27 mouse cellular contexts compared by ENCODE assay signal in the genomic region with DNA sequence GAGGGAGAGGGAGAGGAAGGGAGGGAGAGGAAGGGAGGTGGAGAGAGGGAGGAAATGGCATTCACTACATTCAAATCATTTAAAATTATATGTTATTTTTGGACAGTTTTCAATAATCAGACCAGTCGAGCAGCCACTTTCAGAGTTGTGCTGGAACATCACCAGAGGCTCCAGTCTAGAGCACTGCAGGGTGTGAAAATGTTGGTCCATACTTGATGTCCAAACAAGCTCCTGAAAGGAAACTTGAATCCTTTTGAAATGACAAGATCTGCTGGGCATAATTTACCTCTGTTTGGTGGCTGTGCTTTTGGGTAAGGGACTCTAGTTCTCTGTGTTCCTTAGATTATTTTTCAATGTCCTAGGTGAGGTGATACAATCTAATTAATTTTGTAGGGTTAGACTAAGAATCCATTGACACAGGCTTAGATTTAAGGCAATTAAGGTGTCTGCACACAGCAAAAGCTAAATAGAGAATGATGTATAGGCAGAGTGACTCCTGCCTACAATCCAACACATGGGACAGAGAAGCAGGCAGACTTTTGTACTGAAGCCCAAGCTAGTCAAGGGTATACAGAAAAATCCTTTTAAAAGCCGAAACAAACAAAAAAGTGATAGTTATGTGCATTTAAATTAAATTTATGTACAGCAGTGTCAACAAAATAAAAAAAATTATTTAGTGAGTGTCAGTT.
DNase-seq lines count a peak whose midpoint lies in the region; ATAC-seq and TF ChIP-seq lines count a peak whose summit lies in the region.
"Had no signal": no experiment of that assay in that cellular context is flagged by ENCODE, and none has a peak within 500 bp of the region (broad histone marks: within the 10 kb centered on the region; RNA-seq: fewer than 3 reads in every experiment).

No protein-coding gene starts in this region.

- no peak overlapping the region for H3K9ac ChIP-seq in kidney, embryonic 15.5 days
- no peak overlapping the region for H3K9ac ChIP-seq in lung, embryonic 14.5 days
- H3K9ac ChIP-seq in midbrain, embryonic 11.5 days (ENCODE audit: low read length) = no peak overlapping the region
- no peak overlapping the region for H3K9ac ChIP-seq in midbrain, postnatal 0 days (replicated peaks; ENCODE audit: low read length, poor library complexity, severe bottlenecking)
- H3K9ac ChIP-seq: embryonic facial prominence, embryonic 15.5 days; forebrain, embryonic 12.5 days; forebrain, embryonic 15.5 days; heart, embryonic 12.5 days; heart, embryonic 15.5 days; hindbrain, embryonic 13.5 days had no signal

- no peak overlapping the region for H3K4me2 ChIP-seq in kidney, embryonic 15.5 days
- H3K4me2 ChIP-seq in lung, embryonic 14.5 days = no peak overlapping the region
- no peak overlapping the region for H3K4me2 ChIP-seq in midbrain, embryonic 11.5 days
- H3K4me2 ChIP-seq in midbrain, postnatal 0 days (ENCODE audit: low read depth, low read length, poor library complexity, severe bottlenecking) = no peak overlapping the region
- H3K4me2 ChIP-seq: embryonic facial prominence, embryonic 15.5 days; forebrain, embryonic 12.5 days; forebrain, embryonic 15.5 days; heart, embryonic 12.5 days; heart, embryonic 15.5 days; hindbrain, embryonic 13.5 days had no signal

- H3K4me3 ChIP-seq in kidney, embryonic 15.5 days (replicated peaks) = no peak overlapping the region
- no peak overlapping the region for H3K4me3 ChIP-seq in lung, embryonic 14.5 days (ENCODE audit: low read depth, low read length)
- H3K4me3 ChIP-seq in midbrain, embryonic 11.5 days (ENCODE audit: low read depth, low read length) = no peak overlapping the region
- no peak overlapping the region for H3K4me3 ChIP-seq in midbrain, postnatal 0 days (ENCODE audit: low read depth, low read length)
- H3K4me3 ChIP-seq: embryonic facial prominence, embryonic 15.5 days; erythroblast, embryonic 14.5 days; forebrain, embryonic 12.5 days; forebrain, embryonic 15.5 days; heart, embryonic 12.5 days; heart, embryonic 15.5 days; hindbrain, embryonic 10.5 days; hindbrain, embryonic 13.5 days had no signal

- H3K36me3 ChIP-seq in kidney, embryonic 15.5 days = no peaks in the 10 kb centered on the region
- H3K36me3 ChIP-seq in lung, embryonic 14.5 days (ENCODE audit: insufficient read depth) = no peaks in the 10 kb centered on the region
- H3K36me3 ChIP-seq in midbrain, embryonic 11.5 days (ENCODE audit: control insufficient read depth, insufficient read depth, low read length) = no peaks in the 10 kb centered on the region
- H3K36me3 ChIP-seq in midbrain, postnatal 0 days (ENCODE audit: insufficient read depth, low read length) = no peaks in the 10 kb centered on the region
- H3K36me3 ChIP-seq: embryonic facial prominence, embryonic 15.5 days; forebrain, embryonic 12.5 days; forebrain, embryonic 15.5 days; heart, embryonic 12.5 days; heart, embryonic 15.5 days; hindbrain, embryonic 10.5 days; hindbrain, embryonic 13.5 days had no signal

- no peak for TF ChIP-seq CTCF in lung, embryonic 14.5 days (IDR thresholded peaks at IDR 0.05; ENCODE audit: low read depth)
- no peak for TF ChIP-seq CTCF in midbrain, postnatal 0 days (IDR thresholded peaks at IDR 0.05)

- no peaks in the 10 kb centered on the region for H3K27me3 ChIP-seq in kidney, embryonic 15.5 days
- no peaks in the 10 kb centered on the region for H3K27me3 ChIP-seq in lung, embryonic 14.5 days (ENCODE audit: insufficient read depth, low read length)
- H3K27me3 ChIP-seq in midbrain, embryonic 11.5 days (ENCODE audit: control insufficient read depth, insufficient read depth, low read length) = no peaks in the 10 kb centered on the region
- no peaks in the 10 kb centered on the region for H3K27me3 ChIP-seq in midbrain, postnatal 0 days (ENCODE audit: insufficient read depth, low read length)
- H3K27me3 ChIP-seq: embryonic facial prominence, embryonic 15.5 days; forebrain, embryonic 12.5 days; forebrain, embryonic 15.5 days; heart, embryonic 12.5 days; heart, embryonic 15.5 days; hindbrain, embryonic 13.5 days had no signal

- no peaks in the 10 kb centered on the region for H3K4me1 ChIP-seq in kidney, embryonic 15.5 days
- no peaks in the 10 kb centered on the region for H3K4me1 ChIP-seq in lung, embryonic 14.5 days (ENCODE audit: insufficient read depth)
- H3K4me1 ChIP-seq in midbrain, embryonic 11.5 days (ENCODE audit: control insufficient read depth, insufficient read depth, low read length) = no peaks in the 10 kb centered on the region
- no peaks in the 10 kb centered on the region for H3K4me1 ChIP-seq in midbrain, postnatal 0 days (ENCODE audit: insufficient read depth, low read length)
- H3K4me1 ChIP-seq: embryonic facial prominence, embryonic 15.5 days; forebrain, embryonic 12.5 days; forebrain, embryonic 15.5 days; heart, embryonic 12.5 days; heart, embryonic 15.5 days; hindbrain, embryonic 10.5 days; hindbrain, embryonic 13.5 days had no signal

- H3K27ac ChIP-seq in kidney, embryonic 15.5 days = no peak overlapping the region
- H3K27ac ChIP-seq in lung, embryonic 14.5 days (ENCODE audit: low read depth) = no peak overlapping the region
- no peak overlapping the region for H3K27ac ChIP-seq in midbrain, embryonic 11.5 days (ENCODE audit: low read depth, low read length)
- H3K27ac ChIP-seq in midbrain, postnatal 0 days (ENCODE audit: low read depth, low read length) = no peak overlapping the region
- H3K27ac ChIP-seq: embryonic facial prominence, embryonic 15.5 days; forebrain, embryonic 12.5 days; forebrain, embryonic 15.5 days; heart, embryonic 15.5 days; hindbrain, embryonic 10.5 days; hindbrain, embryonic 13.5 days had no signal

- no peak for DNase-seq in kidney, postnatal 14 days
- peak; percentile 12 for DNase-seq in lung, embryonic 14.5 days
- no peak for DNase-seq in lung, postnatal 36 days
- DNase-seq in midbrain, embryonic 11.5 days (ENCODE audit: low spot score, missing footprints) = peak; percentile 64
- no peak for DNase-seq in midbrain, postnatal 0 days (ENCODE audit: low spot score)
- DNase-seq: adrenal gland, adult 2 months; adrenal gland, postnatal 14 days; cerebellum, adult 11 months; cerebellum, adult 8-10 months; cerebellum, postnatal 10 days; cerebellum, postnatal 36 days; embryo, embryonic 11 days; gastrocnemius, postnatal 25 days; heart, adult 18-20 months; heart, postnatal 10 days; heart, postnatal 36 days had no signal

- peak; percentile 73 for ATAC-seq in kidney, embryonic 15.5 days (replicated peaks; ENCODE audit: low FRiP score)
- no peak for ATAC-seq in lung, embryonic 14.5 days (ENCODE audit: insufficient read depth)
- ATAC-seq in midbrain, embryonic 11.5 days (ENCODE audit: low FRiP score) = no peak
- no peak for ATAC-seq in midbrain, postnatal 0 days (ENCODE audit: low FRiP score)
- ATAC-seq: CD4-positive, CD25-positive, alpha-beta regulatory T cell, adult 4 months; forebrain, embryonic 15.5 days; hindbrain, embryonic 16.5 days had no signal

- no peaks in the 10 kb centered on the region for H3K9me3 ChIP-seq in kidney, embryonic 15.5 days (replicated peaks)
- no peaks in the 10 kb centered on the region for H3K9me3 ChIP-seq in lung, embryonic 14.5 days (ENCODE audit: low read depth, low read length)
- no peaks in the 10 kb centered on the region for H3K9me3 ChIP-seq in midbrain, embryonic 11.5 days (ENCODE audit: control insufficient read depth, low read length)
- no peaks in the 10 kb centered on the region for H3K9me3 ChIP-seq in midbrain, postnatal 0 days (ENCODE audit: low read length)
- H3K9me3 ChIP-seq: embryonic facial prominence, embryonic 15.5 days; forebrain, embryonic 12.5 days; forebrain, embryonic 15.5 days; heart, embryonic 12.5 days; heart, embryonic 15.5 days; hindbrain, embryonic 10.5 days; hindbrain, embryonic 13.5 days had no signal

- 39% methylated on average over 2 of the region's 2 CpGs for WGBS in kidney, embryonic 15.5 days
- 46% methylated on average over 2 of the region's 2 CpGs for WGBS in lung, embryonic 14.5 days
- 67% methylated on average over 2 of the region's 2 CpGs for WGBS in midbrain, embryonic 11.5 days
- WGBS in midbrain, postnatal 0 days = 71% methylated on average over 2 of the region's 2 CpGs

Comparison
In these comparisons a context has a peak if more than half of its experiments do, and no peak if none do; other contexts are left out.
1. DNase-seq: peak in lung, embryonic 14.5 days (single experiment) and midbrain, embryonic 11.5 days (single experiment); none in kidney, postnatal 14 days (single experiment), lung, postnatal 36 days (single experiment) and midbrain, postnatal 0 days (single experiment).